Mouse (Mus musculus): ENCODE results near the gene Rab31.

Rab31 gene

GRCm38 (mm10) chr17:65782551-65783141, 10.1 kb upstream of the Rab31 start, which contains the start of gene Ppp4r1:
Ppp4r1 (plus strand) TSS chr17:65782573.
- DNase-seq = peak; percentile 55 to 58

DNA sequence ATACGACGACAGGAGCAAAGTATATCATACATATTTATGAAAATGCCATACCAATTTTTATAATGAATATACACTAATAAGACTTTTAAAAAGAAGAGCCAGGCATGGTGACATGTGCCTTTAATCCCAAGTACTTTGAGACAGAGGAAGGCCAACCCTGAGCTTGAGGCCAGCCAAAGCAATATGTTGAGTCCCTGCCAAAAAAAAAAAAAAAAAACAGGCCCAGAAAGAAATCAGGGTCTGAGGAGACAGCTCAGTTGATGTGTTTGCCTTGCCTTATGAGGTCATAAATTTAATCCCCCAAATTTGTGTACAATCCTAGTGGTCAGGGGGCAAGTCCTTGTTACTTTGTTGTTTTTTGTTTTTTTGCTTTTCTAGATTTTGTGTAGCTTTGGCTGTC, 8.4 kb upstream of the Rab31 start:
- no peak for DNase-seq

DNA sequence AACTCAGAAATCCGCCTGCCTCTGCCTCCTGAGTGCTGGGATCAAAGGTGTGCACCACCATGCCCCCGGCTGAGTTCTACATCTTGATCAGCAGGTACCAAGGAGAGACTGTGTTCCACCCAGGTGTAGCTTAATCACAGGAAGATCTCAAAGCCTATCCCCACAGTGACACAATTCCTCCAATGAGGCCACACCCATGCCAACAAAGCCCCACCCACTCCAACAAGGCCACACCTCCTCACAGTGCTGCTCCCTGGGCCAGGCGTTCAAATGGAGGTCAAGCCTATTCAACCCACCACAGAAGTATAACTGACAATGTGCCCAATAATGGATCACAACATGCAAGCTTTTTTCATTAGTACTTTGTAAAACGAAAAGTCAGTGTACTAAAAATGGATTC, 4.9 kb upstream of the Rab31 start:
- no peak for DNase-seq

DNA sequence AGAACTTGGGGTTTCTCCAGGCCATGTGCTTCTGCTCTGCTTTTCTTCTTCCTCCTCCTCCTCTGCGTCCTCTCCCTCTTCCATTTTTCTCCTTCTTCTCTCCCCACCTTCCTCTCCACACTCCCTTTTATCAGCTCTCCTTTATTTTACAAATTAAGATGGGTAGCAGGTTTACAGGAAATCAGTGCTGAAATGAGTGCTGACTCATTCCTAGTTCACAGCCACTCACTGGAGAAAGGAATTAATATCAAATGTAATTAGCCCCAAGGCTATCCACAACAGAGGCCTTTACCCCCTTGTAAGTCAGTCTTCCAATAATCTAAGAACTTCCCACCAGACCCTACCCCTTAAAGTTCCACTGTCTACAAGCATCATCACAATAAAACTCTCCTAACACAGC, 3.7 kb upstream of the Rab31 start:
- DNase-seq = no peak

DNA sequence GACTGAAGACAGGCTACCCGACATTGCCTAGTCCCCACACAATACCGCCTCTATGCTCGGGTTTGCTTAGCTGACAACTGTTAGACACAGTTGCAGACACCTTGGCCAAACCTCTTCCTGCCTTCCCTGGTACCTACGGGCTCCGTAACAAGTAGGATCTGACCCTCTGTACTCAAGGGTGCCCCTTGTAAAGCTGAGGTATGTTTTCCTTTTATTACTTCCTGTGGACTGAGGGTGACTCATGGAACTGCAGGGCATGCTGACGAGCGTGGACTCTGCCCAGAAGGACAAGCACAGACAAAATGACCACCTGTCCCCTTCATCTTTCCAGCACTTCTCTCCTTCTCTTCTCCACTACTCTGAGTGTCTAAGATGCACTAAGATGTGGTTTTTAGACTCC, 1.9 kb upstream of the Rab31 start:
- no peak for DNase-seq

DNA sequence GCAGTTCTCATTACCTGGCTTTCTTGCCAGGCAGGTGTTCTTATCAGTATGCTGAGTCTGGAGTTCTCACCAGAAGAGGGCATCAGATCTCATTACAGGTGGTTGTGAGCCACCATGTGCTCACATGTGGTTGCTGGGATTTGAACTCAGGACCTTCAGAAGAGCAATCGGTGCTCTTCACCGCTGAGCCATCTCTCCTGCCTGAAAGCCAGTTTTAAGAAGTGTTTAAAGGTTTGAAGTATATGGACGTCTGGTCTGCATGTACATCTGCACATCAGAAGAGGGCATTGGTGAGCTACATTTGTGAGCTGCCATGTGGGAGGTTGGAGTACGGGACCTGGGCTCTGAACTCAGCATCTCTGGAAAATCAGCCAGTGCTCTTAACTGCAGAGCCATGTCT, 1.1 kb upstream of the Rab31 start:
- DNase-seq = no peak

GRCm38 (mm10) chr17:65770982-65771915, 1.3 kb downstream of the Rab31 start:
- DNase-seq = no peak

GRCm38 (mm10) chr17:65768486-65768885, 4.1 kb downstream of the Rab31 start:
- DNase-seq = no peak

GRCm38 (mm10) chr17:65763221-65763620, 9.3 kb downstream of the Rab31 start:
- no peak for DNase-seq

- no peak for DNase-seq
These were observed 15.4 kb downstream of the Rab31 start for GRCm38 (mm10) chr17:65757150-65757549.

DNA sequence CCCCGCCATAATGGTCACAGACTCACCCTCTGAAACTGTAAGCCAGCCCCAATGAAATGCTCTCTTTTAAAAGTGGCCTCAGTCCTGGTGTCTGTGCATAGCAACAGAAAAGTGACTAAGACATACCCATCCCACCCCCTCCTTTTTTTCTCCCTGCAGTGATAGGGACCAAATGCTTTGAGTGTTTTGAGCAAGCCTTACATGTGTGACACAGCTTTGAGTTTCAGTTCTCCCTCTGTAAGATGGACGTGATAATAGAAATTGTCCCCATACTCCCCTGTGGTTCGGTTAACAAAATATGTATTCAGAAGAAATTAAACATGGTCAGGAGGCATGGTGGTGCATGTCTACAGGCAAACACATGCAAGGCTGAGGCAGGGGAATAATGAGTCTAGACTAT, 16.7 kb downstream of the Rab31 start:
- DNase-seq = no peak

- DNase-seq = no peak
These were observed 19.4 kb downstream of the Rab31 start for GRCm38 (mm10) chr17:65753130-65753529.

DNA sequence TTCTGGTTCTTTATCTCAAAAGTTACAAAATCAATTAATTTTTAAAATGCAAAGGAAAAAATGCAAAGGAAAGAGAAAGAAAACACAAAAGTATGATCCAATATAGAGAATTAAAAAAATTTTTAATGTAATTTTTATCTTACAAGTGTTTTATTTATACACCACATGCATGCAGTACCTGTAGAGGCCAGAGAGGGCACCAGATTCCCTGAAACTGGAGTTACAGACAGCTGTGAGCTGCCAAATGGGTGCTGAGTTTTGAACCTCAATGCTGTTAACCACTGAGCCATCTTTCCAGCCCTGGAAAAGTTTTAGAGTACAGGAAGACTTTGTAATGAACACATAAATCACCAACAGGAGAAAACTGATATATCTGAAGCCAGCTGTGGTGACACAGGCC, 22.3 kb downstream of the Rab31 start:
- DNase-seq = no peak

- DNase-seq = no peak
These were observed 22.7 kb downstream of the Rab31 start for GRCm38 (mm10) chr17:65749803-65750202.

GRCm38 (mm10) chr17:65748997-65749396, 23.6 kb downstream of the Rab31 start:
- DNase-seq = no peak

- DNase-seq = no peak
These were observed 26.2 kb downstream of the Rab31 start for GRCm38 (mm10) chr17:65746314-65746713.

DNA sequence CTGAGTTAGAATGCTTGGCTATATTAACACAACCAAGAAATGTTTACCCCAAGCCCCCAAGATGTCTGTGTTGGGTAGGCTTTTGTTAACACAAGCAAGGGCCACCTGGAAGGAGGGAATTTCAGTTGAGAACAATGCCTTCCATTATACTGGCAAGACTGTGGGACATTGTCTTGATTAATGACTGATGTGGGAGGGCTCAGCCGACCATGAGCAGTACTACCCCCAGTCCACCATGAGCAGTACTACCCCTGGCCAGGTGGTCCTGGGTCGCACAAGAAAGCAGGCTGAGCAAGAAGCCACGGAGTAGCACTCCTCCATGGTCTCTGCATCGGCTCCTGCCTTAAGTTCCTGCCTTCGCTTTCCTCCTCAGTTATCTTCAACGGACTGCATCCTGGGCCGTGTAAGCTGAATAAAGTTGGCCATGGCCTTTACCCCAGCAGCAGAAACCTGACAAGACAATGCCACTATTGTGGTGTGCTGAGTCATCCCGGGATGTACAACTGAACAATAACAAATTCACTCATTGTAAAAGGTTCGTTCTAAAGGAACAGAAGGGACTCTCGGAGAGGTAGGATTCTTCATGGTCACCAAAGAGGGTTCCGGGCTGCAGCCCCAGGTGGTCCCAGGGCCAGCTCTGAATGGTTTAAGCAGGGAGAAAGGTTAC, 28.8 kb downstream of the Rab31 start:
- no peak for DNase-seq

DNA sequence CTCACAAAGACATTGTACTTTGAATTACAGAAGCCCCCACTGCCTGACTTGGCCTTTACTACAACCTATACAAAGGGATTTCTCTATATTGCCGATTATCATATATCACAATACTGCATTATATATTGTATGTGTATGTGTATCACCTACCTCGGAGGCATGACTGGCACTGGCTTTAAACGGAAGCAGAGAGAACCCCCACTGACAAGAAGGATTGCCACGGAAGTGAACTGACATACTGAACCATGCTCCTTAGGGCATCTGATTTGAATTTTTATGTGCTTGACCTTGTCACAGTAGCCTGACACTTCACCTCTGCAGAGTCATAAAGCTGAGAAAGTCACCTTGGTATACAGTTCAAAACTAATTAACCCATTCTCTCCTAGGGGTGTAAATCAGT, 29.6 kb downstream of the Rab31 start:
- no peak for DNase-seq

DNA sequence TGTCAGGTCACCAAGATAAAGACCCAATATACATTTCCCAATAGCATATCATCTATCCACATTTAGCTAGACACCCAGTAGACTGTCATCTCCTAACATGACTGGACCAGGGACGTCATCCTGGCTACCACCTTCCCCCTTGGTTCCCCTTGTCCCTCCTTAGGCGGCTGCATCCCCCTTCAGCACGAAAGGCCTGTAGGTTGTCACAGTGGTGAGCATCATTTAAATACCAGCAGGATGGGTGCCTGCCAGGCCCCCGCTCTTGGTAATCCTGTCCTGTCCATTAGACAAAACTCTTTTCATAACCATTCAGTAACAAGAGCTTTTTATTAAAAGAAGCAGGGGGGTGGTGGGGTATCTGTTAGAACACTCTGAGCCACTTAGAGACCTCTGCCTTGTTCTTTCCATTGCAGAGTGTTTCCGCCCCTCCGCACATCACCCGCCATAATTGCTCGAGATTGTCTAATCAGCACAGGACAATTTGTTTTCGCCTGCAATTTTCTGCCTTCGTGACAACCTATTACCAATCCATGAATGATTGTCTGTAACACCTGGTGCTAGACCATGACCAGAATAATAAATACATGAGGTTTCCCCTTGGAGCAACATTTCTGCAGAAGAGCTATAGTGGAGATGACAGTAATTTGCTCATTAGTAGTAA, 30.2 kb downstream of the Rab31 start:
- DNase-seq = no peak

- DNase-seq = no peak
These were observed 31.0 kb downstream of the Rab31 start for GRCm38 (mm10) chr17:65741565-65741964.

DNA sequence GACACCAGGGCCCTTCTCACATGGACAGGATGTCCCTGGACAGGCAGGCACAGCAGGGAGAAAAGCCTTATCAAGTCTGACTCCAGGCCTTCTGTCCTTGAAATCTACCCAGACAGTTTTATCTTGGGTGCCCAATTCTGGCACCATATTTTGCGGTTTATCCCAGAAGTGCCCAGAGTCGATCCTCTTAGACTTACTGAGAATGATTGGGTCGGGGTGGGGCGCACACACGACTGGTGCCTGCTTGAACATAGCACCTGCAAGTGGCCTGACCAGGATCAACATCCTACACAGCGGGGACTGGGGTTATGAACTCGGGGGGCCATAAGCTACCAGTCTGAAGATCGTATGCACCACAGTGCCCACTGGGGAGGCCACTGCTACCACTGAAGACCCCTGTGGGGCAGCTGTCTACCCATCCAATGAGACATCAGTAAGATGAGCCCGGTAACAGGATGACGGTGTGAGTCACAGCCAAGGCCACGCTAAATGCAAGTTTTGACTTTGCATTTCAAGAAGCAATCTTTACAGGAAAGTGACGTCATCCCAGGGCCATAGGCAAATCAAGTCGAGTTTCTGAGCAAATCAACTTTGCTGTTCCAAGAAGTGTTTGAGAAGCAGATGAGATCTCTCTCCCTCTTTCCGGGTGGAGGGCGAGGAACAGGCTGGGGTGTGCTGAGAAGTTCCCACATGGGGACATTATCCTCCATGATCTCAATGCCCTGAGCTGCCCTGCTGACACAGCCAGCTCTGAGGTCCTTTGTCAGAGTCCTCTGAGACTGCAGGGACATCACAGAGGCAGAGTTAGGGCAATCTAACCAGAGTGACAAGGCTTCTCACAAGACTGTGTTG, 32.5 kb downstream of the Rab31 start:
- DNase-seq = no peak

DNA sequence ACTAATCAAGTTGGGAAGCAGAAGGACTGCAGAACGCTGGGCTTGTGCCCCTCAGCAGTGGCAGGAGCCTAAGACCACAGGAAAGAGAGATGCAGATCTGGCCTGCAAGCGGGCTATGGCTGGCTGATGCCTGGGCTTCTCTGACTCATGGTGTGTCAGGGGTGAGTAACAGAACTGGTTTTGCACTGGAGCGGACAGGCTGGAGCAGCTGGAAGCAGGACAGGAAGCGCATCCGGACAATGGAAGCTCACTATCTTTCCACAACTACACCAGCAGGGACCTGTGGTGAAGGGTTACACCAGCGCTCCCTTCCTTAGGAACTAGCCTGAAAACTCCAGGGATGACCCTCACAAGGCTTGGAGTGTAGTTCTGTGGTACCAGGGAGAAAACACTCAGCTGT, 34.9 kb downstream of the Rab31 start:
- no peak for DNase-seq
